Mouse (Mus musculus): ENCODE measurements around the gene Crip2. TPM values are rescaled to one million over a fixed set of nuclear protein-coding genes. Genes with fewer than 3 reads are reported as not detected.

Crip2 gene
- total RNA-seq, 2 experiments from 2014 or later, result 93.0 to 95.4 TPM

- DNase-seq, result peak; percentile 38 to 49
Observed at GRCm38 (mm10) chr12:113185442-113186291, 45.6 kb downstream of the Crip2 start, which contains the start of gene Tmem121. Gene Tmem121, plus strand, starts transcription at chr12:113185930.

- DNase-seq, result no peak
Observed at GRCm38 (mm10) chr12:113186326-113187010, 46.4 kb downstream of the Crip2 start.

- DNase-seq, result no peak
Observed at GRCm38 (mm10) chr12:113187011-113187375, 47.0 kb downstream of the Crip2 start.

- peak; percentile 90 for DNase-seq
Observed at GRCm38 (mm10) chr12:113187584-113188295, 47.7 kb downstream of the Crip2 start.

- DNase-seq, result no peak
Observed at GRCm38 (mm10) chr12:113188349-113189055, 48.5 kb downstream of the Crip2 start.

GRCm38 (mm10) chr12:113193423-113193822, 53.4 kb downstream of the Crip2 start:
- DNase-seq, result no peak

Other genes starting within 250 kb of the Crip2 start
- gene Jag2, start 210.5 kb upstream of the Crip2 start, total RNA-seq (2021), result 10 to 100 TPM; 43.8 to 45.6 TPM
- gene Nudt14, start 198.1 kb upstream of the Crip2 start, total RNA-seq (2021), result 10 to 100 TPM; 11.4 to 13.1 TPM
- 10 to 100 TPM; 55.4 to 56.3 TPM for gene Btbd6, start 163.8 kb upstream of the Crip2 start, total RNA-seq (2021)
- gene Brf1, start 139.5 kb upstream of the Crip2 start, total RNA-seq (2021), result 10 to 100 TPM; 54.8 to 57.8 TPM
- gene Pacs2, start 125.7 kb upstream of the Crip2 start, total RNA-seq (2021), result 10 to 100 TPM; 87.3 to 88.1 TPM
- gene Tex22, start 65.7 kb upstream of the Crip2 start, total RNA-seq (2021), result under 1 TPM; 0.27 to 0.46 TPM
- gene Mta1, start 42.0 kb upstream of the Crip2 start, total RNA-seq (2021), result 10 to 100 TPM; 69.1 to 77.8 TPM
- gene Crip1, start 6.1 kb downstream of the Crip2 start, total RNA-seq (2021), result 10 to 100 TPM in 1 of 2 experiments, 1 to 10 TPM in 1; 8.9 to 12.6 TPM
- gene Tedc1, start 16.2 kb downstream of the Crip2 start, total RNA-seq (2021), result 1 to 10 TPM in 1 of 2 experiments, under 1 TPM in 1; 0.82 to 1.5 TPM
- gene Tmem121, start 45.7 kb downstream of the Crip2 start, total RNA-seq (2021), result 10 to 100 TPM; 20.5 to 23.8 TPM

Data from layer of hippocampus, postnatal 36 days (tissue).